Mouse (Mus musculus) lung, embryonic 16.5 days (tissue): ENCODE results near the gene Drd1. TPM values are rescaled to one million over a fixed set of nuclear protein-coding genes. Genes with fewer than 3 reads are reported as not detected.
A peak's percentile ranks its signal among the peaks of the same experiment; 100 is the strongest.

Experiments used
- ATAC-seq: fragments of 200-750 bp; cut with Nextera tagmentation; 2 replicates; pipeline ENCODE4 v1.8.0; 2017; ENCODE audit warnings: low read depth, mild to moderate bottlenecking, moderate library complexity
- H3K27ac ChIP-seq: fragments of 300-500 bp; sonication (generic); 2 replicates; pipeline ENCODE4 v1.5.1; 2014; ENCODE audit warnings: mild to moderate bottlenecking, control low read depth, low read length
- H3K27me3 ChIP-seq: fragments of 300-500 bp; sonication (generic); 2 replicates; pipeline ENCODE4 v1.6.1; 2014; ENCODE audit warnings: low read depth, low read length, mixed read lengths; ENCODE audit not compliant: control insufficient read depth, insufficient read depth
- H3K36me3 ChIP-seq: fragments of 300-500 bp; sonication (generic); 2 replicates; pipeline ENCODE4 v1.6.1; 2014; ENCODE audit warnings: low read length; ENCODE audit not compliant: control insufficient read depth, insufficient read depth
- H3K4me1 ChIP-seq: fragments of 300-500 bp; sonication (generic); replicated peaks from 2 replicates; pipeline ENCODE4 v1.6.1; 2014; ENCODE audit warnings: low read length, mixed read lengths; ENCODE audit not compliant: control insufficient read depth, insufficient read depth
- H3K4me2 ChIP-seq: fragments of 300-500 bp; sonication (generic); 2 replicates; pipeline ENCODE4 v1.6.1; 2014; ENCODE audit warnings: low read depth, low read length, control low read depth
- H3K4me3 ChIP-seq: fragments of 300-500 bp; sonication (generic); 2 replicates; pipeline ENCODE4 v1.5.1; 2014; ENCODE audit warnings: mild to moderate bottlenecking, low read length, control low read depth
- H3K9ac ChIP-seq: fragments of 300-500 bp; sonication (generic); 2 replicates; pipeline ENCODE4 v1.6.1; 2014; ENCODE audit warnings: low read length, control low read depth
- H3K9me3 ChIP-seq: fragments of 300-500 bp; sonication (generic); 2 replicates; pipeline ENCODE4 v1.6.1; 2016; ENCODE audit warnings: low read length; ENCODE audit not compliant: control insufficient read depth
- WGBS: fragments of 180-500 bp; shearing (Covaris S2); extraction: QIAGEN DNeasy Blood & Tissue Kit; methylation state at CpG from one replicate; pipeline ENCODE4 v1.1.7; 2014; 5-methylcytosine and 5-hydroxymethylcytosine counted together
- polyA plus RNA-seq: library from polyadenylated mRNA; unstranded; fragments of >200 nt; fragmentation: Nextera tagmentation; extraction: Ambion mirVana; gene quantifications from 2 replicates; pipeline ENCODE4 v1.2.1, GENCODE M21; 2015

Drd1 gene
- polyA plus RNA-seq, 1 experiment from 2014 or later, result 0.99 TPM

GRCm38 (mm10) chr13:54033653-54034052, 21.9 kb downstream of the Drd1 start:
- Histone ChIP-seq H3K9me3 (no peaks in the 10 kb centered on the region), H3K4me3 (no peak overlapping the region), H3K27me3 (no peaks in the 10 kb centered on the region), H3K4me1 (no peaks in the 10 kb centered on the region), H3K9ac (no peak overlapping the region), H3K36me3 (no peaks in the 10 kb centered on the region), H3K27ac (no peak overlapping the region), H3K4me2 (no peak overlapping the region)
- WGBS, result 64% methylated on average over 4 of the region's 4 CpGs
- ATAC-seq, result no peak

GRCm38 (mm10) chr13:54027079-54027478, 28.4 kb downstream of the Drd1 start:
- Histone ChIP-seq H3K9me3 (no peaks in the 10 kb centered on the region), H3K27me3 (no peaks in the 10 kb centered on the region), H3K9ac (no peak overlapping the region), H3K4me1 (no peaks in the 10 kb centered on the region; the same call in 1 of the 2 replicates), H3K27ac (no peak overlapping the region), H3K4me3 (no peak overlapping the region), H3K36me3 (no peaks in the 10 kb centered on the region), H3K4me2 (no peak overlapping the region)
- 84% methylated on average over 7 of the region's 7 CpGs for WGBS
- ATAC-seq, result no peak

GRCm38 (mm10) chr13:54023311-54023710, 32.2 kb downstream of the Drd1 start:
- Histone ChIP-seq H3K9ac (no peak overlapping the region), H3K9me3 (no peaks in the 10 kb centered on the region), H3K4me2 (no peak overlapping the region), H3K36me3 (no peaks in the 10 kb centered on the region), H3K4me1 (no peaks in the 10 kb centered on the region; the same call in 1 of the 2 replicates), H3K27ac (no peak overlapping the region), H3K4me3 (no peak overlapping the region), H3K27me3 (no peaks in the 10 kb centered on the region)
- WGBS, result 36% methylated on average over 5 of the region's 5 CpGs
- ATAC-seq, result peak; percentile 74

- Histone ChIP-seq H3K9ac (no peak overlapping the region), H3K27me3 (no peaks in the 10 kb centered on the region), H3K4me3 (no peak overlapping the region), H3K27ac (no peak overlapping the region), H3K36me3 (no peaks in the 10 kb centered on the region), H3K9me3 (no peaks in the 10 kb centered on the region), H3K4me1 (no peaks in the 10 kb centered on the region), H3K4me2 (no peak overlapping the region)
- ATAC-seq, result no peak
- 92% methylated on average over 4 of the region's 4 CpGs for WGBS
Measured at GRCm38 (mm10) chr13:54008716-54009115, 46.8 kb downstream of the Drd1 start.

Other genes starting within 250 kb of the Drd1 start
- 52.0 and 54.0 TPM in 2 replicates for gene Sfxn1, start 16.2 kb upstream of the Drd1 start, polyA plus RNA-seq
- gene Hrh2, start 136.4 kb upstream of the Drd1 start, polyA plus RNA-seq, result 0.04 and 0.08 TPM in 2 replicates